Mouse (Mus musculus): ENCODE data around the gene Arsa.
A peak's percentile ranks its signal among the peaks of the same experiment; 100 is the strongest.

The Arsa gene

DNA sequence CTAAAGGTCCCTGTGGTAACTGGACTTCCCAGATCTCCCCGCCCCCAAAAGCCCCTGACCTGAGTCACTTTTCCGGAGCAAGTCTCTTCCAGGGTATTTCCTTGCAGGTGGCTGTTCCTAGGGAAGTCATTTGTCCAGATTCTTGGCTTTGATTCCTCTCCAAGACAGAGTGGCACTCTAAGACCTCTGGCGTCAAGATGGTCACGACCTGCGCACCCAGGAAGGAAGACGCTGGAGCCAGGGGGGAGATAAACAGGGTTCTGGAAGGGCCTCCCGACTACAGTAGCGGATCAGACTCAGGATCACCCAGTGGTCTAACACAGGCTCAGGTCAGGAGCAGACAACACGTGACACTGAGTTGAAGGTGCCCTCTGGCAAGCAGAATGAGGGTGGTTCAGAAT lies at the start of gene Arsa:
TSS of gene Arsa (minus strand) at position 335 of the 401 bp plus-strand sequence.
- DNase-seq (ENCODE audit: low spot score), result no peak

DNA sequence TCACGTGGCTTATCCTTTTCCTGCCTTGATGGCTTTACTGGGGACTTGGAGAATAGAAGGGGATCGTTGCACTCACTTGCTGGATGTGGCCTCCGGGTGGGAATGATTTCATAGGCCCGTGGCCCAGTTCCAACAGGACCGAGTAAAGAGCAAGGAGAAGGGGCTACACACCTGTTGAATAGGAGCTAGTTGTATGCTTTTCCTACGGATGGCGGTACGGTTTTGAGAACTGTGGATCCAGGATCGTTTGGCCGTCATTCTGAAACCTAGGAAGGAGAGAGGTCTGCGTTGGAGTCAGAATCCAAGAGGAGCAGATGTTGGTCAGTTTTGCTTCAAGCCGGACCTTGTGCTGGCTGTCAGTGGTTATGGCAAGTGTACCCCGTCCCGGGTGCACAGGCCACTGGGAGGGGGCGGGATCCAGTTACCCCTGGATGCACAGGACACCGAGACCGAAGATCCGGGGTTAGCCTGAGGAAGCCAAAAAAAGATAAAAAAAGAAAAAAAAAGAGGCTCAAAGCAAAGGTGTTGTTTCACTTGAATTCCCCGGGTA lies 49.6 kb upstream of the Arsa start:
- no peak for DNase-seq (ENCODE audit: low spot score)

GRCm38 (mm10) chr15:89525896-89526295 lies 48.7 kb upstream of the Arsa start:
- no peak for DNase-seq (ENCODE audit: low spot score)

GRCm38 (mm10) chr15:89525464-89525863 lies 48.2 kb upstream of the Arsa start:
- DNase-seq (ENCODE audit: low spot score), result no peak

DNA sequence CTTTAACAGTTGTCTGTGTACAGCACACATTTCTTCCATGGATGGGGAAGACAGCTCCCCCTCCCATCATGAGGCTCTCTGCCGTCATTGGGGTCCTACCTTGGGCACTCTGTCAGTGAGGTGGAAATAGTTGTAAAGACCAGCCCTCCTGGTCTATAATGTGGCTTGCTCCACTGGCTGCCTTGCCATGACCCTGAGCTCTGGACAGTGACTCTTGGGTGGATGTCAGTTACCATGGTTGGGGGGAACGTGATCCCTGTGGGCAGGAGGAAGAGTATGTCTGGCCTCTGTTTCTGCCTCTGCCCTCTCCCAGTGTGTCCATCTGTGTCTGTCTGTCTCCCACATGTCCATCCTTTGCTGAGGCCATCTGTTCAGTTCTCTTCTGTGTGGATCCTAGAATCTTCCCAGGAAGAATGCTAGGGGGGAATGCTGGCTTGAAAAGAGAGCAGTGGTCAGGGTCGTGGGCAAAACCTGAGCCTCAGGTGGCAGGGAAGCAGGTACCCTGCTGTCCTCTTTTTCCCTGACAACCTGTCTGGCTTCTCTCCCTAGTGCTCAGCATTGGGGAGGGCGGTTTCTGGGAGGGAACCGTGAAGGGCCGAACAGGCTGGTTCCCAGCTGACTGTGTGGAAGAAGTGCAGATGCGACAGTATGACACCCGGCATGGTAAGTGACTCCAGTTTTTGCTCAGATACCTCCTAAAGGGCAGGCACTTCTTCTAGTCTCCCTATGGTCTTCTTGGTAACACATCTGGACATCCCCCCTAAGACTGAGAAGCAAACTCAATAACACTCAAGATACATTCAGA lies 47.6 kb upstream of the Arsa start:
- no peak for DNase-seq (ENCODE audit: low spot score)

GRCm38 (mm10) chr15:89524001-89524571 lies 46.9 kb upstream of the Arsa start:
- DNase-seq (ENCODE audit: low spot score), result peak; percentile 22

- peak; percentile 43 for DNase-seq (ENCODE audit: low spot score)
Observed at GRCm38 (mm10) chr15:89523283-89523832, 46.1 kb upstream of the Arsa start.

- no peak for DNase-seq (ENCODE audit: low spot score)
Observed at GRCm38 (mm10) chr15:89522566-89523282, 45.5 kb upstream of the Arsa start.

DNA sequence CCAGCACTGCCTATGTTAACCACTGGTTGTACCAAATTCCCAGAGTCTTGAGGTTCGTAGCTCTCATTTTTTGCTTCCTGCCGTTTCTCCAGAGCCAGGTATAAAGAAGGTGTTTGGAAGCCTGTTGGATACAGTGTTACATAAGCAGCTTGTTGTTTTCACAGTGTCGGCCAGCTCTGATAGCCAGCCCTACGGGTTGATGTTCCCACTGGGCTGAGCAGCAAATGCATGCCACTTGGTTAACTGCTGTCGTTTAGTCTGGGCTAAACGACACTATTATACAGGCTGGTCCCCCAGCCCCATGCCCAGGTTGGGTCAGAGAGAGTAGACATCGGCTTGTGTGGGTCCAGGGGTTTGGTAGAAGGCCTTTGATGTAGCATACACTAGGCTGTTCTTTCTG lies 44.7 kb upstream of the Arsa start:
- no peak for DNase-seq (ENCODE audit: low spot score)

DNA sequence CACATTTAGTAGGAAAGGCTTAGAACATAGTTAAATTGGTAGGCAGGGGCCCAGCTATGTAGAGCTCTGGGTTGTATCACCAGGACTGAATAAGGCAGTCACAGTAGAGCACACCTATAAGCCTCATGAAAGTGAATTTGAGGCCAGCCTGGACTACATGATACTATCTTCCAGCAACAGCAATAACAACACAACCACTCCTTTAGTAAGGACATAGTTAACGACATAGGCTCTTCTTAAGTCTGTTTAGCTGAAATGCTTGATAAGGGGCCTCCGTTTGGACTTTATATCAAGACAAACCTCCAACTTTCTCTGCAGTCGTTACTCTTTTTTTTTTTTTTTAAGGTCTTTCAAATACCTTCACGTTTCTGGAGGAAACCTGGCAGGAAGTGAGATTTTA lies 35.5 kb upstream of the Arsa start:
- DNase-seq (ENCODE audit: low spot score), result no peak

DNA sequence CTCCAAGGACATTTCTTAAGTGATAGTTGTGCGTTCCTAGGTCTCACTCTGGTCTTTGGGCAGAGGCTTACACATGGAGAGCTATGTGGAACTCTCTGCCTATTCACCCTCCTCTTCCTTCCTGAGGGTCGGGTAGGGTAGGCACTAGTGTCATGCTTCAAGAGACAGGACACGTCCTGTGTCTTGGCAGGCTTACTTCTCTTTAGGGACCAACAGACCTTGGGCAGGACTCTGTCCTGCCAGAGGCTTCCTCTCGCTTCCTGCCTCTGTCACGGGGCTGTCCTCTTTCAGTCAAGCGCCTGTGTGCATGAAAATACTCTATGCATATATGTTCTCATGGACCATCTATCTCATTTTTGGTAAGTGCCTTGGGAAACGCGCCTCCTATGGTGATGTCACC lies 30.5 kb upstream of the Arsa start:
- DNase-seq (ENCODE audit: low spot score), result no peak

GRCm38 (mm10) chr15:89504838-89505237 lies 27.6 kb upstream of the Arsa start:
- no peak for DNase-seq (ENCODE audit: low spot score)

DNA sequence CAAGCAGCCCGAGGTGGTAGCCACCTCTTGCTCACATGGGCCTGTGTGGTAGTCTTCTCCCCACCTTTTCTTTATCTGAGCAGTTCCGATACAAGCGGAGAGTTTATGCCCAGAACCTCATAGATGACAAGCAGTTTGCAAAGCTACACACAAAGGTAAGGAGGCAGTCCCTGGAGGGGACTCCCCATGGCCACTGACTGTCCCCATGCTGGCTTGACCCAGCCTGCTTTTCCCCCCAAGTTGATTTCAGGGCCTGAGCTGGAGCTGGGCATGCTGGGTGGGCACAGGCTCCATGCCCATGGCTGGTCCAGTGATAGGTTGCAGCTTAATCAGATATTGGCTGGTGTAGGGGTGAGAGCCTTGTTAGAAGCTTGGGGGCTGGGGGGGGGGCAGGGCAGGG lies 24.1 kb upstream of the Arsa start:
- DNase-seq (ENCODE audit: low spot score), result no peak

DNA sequence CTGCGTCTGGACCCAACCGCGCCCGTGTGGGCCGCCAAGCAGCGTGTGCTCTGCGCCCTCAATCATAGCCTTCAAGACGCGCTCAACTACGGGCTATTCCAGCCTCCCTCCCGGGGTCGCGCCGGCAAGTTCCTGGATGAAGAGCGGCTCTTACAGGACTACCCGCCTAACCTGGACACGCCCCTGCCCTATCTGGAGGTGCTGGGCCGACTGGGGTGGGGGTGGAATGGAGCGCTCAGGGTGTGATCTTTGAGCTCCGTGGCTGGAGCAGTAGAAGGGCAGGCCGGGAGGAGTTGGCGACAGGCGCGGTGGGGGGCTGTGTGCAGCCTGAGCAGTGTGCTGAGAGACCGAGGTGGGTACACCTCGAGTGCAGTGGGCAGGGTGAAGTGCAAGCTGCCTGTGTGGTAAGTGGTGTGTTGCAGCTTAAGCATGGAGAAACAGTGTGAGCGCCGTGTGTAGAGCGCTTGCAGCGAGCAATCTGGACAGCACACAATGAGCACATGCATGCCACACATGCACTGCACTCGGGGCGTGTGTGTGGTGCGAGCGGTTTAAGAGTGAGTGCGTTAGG lies 23.1 kb upstream of the Arsa start:
- no peak for DNase-seq (ENCODE audit: low spot score)

GRCm38 (mm10) chr15:89499784-89500220 lies 22.6 kb upstream of the Arsa start:
- DNase-seq (ENCODE audit: low spot score), result peak; percentile 83

- DNase-seq (ENCODE audit: low spot score), result peak; percentile 49
Observed at GRCm38 (mm10) chr15:89498961-89499688, 21.9 kb upstream of the Arsa start, which contains the start of gene Shank3. Shank3 (plus strand) TSS chr15:89499623.

- peak; percentile 54 for DNase-seq (ENCODE audit: low spot score)
Observed at GRCm38 (mm10) chr15:89498049-89498960, 21.1 kb upstream of the Arsa start.

DNA sequence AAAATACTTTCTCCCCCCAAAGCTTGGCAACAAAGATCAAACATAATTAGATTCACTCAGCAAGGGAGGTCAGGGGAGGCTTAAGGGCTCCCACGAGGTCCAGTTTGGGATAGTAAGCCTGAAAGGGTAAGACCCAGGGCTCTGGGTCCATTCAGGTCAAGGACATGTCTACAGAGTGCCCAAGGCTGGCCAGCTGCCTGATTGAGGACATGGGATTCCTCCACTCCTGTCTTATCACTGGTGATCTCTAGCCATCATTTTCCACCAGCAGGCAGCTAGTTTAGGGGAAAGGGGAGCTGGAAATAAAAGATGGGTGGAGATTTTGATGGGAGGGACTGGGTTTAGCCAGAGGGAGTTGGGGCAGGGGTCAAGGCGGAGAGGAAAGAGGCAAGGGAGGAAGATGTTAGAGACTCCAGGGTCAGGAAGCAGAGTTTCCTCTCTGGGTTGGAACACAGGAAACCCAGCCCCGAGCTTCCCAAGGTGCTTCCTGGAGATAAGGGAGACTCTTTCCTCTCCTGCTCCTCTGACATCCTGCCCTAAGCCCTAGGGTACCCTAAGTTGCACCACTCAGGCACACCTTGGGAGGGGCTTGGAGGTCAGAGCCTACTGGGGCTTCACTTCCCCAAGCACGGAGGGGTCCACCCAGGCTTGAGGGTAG lies 20.3 kb upstream of the Arsa start:
- DNase-seq (ENCODE audit: low spot score), result no peak

DNA sequence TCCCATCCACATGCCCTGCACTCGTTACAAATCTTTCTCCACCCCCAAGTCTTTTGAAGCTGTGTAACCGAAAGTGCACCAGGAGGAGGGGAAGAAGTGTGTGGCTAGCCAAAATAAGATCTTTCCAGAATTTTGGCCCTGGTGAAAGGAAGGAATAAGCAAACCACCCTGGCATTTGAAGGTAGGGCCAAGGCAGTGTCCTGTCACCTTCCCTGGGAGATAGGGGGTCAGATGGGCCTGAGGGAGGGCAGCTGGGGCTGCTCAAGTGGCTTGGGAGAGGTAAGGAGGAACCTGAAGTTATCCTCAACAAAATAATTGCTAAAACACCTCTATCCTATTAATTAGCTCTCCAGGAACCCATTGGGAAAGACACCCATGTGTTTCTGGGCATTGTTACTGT lies 19.6 kb upstream of the Arsa start:
- no peak for DNase-seq (ENCODE audit: low spot score)

DNA sequence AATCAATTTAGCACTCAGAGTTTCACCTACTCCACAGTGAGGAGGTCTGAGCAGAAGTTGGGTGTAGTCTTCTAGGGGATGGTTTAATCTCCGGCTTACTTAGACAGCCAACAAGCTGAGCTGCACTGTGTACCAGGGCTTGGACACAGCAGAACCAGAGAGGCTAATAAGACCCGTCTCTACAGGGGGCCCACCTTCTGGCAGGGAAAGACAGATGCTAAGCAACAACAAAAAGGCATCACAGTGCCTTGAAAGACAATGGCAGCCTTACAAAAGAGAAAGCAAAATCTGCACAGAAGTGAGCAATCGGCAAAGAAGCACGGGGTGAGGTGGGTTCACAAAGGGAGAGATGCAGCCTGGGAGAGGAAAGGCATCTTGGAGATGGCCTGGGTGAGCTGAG lies 18.9 kb upstream of the Arsa start:
- no peak for DNase-seq (ENCODE audit: low spot score)

Measured in retina, embryonic 14.5 days (tissue).